Mouse (Mus musculus): ENCODE results near the gene Qpct.

The Qpct gene

DNA sequence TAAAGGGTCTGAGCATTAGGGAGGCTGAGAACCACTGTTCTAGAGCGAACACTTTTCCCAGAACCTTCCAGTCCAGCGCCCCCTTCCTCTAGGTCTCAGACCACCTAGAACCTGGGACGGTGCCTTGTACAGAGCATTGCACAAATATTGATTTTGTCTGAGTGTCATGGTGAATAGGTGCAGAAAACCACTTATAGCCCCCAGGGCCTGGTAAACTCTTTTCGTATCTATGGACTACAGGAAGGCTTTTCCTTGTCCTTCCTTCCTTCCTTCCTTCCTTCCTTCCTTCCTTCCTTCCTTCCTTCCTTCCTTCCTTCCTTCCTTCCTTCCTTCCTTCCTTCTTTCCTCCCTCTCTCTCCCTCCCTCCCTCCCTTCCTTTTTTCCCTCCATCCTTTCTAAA is at the start of gene Qpct:
TSS of gene Qpct (plus strand) at position 301 of the 400 bp plus-strand sequence.
- no peak for DNase-seq (ENCODE audit: low read depth)

- DNase-seq (ENCODE audit: low read depth): no peak
These were observed 38.1 kb upstream of the Qpct start for GRCm38 (mm10) chr17:79013625-79014024.

- DNase-seq (ENCODE audit: low read depth): no peak
These were observed 36.6 kb upstream of the Qpct start for GRCm38 (mm10) chr17:79014911-79015685.

DNA sequence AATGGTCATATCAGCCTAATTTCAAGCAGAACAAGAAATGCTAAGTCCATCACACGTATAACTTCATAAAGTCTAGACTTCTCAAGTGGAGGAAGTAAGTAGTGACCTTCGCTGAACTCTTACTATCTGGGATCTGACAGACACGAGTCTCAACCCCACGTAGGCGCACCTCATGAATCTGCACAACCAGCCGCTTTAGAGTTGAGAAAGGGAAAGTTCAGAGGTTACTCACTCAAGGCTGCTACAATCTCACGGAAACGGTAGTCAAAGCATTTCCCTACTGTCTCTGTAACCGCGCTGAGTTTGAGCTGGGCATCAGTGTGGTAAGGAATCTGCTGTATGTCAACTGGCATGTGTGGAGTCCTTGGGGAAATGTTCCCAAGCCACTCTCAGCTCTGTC is 35.9 kb upstream of the Qpct start:
- DNase-seq (ENCODE audit: low read depth): no peak

DNA sequence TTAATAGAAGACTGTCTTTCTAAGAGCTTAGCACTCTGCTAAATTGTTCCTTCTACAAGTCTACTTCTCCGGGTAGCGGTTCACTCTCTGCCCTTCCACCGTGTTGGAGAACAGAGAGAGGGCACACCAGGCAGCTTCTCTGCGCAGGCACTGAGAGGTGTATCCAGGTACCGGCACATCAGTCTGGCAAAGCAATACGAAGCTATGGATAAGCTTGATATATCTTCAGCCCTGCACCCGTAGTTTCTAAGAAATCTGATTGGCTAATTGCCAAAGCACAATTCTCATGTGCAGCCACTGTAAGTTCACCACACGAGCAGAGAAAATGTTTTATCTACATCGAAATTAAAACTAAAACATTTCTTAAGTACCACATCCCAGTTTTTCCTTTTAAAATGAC is 33.3 kb upstream of the Qpct start:
- no peak for DNase-seq (ENCODE audit: low read depth)

DNA sequence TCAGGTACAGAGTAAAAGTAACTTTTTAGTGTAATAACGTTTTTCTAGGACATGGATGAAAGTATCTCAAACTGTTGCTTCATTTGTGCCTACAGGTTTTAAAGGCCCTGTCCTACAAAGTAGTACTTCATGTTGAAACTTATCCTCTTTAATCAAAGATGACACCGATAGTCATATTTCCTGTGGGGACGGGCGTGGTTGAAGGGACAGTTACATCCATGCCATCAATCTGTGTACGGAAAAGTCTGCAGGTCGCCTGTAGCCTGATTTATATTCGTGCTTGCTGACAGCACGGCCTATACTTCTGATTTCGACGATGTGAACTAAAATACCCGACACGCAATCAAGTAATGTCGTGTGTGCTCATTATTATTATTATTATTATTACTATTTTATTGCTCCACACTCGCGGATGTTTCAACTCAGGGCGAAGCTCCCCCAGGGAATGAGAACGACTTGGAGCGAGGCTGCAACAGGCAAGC is 31.9 kb upstream of the Qpct start:
- DNase-seq (ENCODE audit: low read depth): no peak

- DNase-seq (ENCODE audit: low read depth): no peak
These were observed 31.3 kb upstream of the Qpct start, which contains the start of gene Prkd3 for GRCm38 (mm10) chr17:79020208-79020983. Gene Prkd3, minus strand, starts transcription at chr17:79020816.

DNA sequence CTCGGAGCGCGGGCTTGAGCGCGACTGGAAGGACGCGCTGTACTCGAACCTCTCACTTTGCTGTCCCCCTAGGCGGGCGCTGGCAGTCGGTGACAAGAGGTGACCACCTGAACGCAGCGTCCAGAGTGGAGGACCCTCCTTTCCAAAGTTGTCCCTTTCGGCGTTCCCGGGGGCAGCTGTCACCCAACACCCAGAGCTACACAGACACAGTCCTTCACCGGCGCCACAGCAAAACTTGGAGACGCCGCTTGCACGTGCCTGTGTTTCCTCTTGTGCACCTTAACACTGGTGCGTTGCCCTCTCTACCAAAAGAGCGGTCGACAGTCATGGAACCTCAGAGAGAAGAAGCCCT is 30.7 kb upstream of the Qpct start:
- no peak for DNase-seq (ENCODE audit: low read depth)

DNA sequence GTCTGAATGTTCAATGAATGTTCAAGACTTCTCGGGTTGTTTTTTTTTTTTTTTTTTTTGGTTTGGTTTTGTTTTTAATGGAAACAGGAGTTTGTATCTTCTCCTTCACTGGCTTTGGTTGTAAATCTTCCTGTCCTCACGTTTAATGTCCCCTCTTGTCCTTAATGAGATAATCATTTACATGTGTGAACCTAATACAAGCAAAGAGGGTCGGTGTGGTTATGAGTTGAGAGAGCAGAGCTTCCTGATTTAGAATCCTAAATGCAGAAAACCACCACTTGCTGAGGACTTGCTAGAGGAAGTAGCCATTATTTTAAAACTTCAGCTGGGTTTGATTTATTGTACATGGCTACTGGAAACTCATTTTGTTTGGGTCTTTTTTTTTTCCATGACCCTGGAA is 29.0 kb upstream of the Qpct start:
- no peak for DNase-seq (ENCODE audit: low read depth)

GRCm38 (mm10) chr17:79024544-79024943 is 27.2 kb upstream of the Qpct start:
- no peak for DNase-seq (ENCODE audit: low read depth)

DNA sequence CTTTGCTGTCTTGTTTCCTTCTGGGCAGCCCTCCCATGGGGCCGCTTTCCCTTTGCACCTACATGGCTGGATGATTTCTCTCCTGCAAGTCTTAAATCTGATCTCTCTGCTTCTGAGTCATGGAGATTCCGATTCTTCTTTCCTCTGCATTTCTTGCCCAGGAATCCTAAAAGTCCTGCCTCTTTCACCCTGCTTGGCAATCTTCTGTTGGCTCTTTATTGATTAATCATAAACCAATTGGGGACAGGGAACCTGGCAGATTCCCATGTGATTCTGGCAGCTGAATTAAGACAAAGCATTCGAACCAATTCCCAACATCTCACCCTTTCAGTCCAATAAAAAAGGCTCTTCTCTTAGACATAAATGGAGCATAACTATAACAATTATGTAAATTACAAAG is 22.5 kb upstream of the Qpct start:
- DNase-seq (ENCODE audit: low read depth): no peak

DNA sequence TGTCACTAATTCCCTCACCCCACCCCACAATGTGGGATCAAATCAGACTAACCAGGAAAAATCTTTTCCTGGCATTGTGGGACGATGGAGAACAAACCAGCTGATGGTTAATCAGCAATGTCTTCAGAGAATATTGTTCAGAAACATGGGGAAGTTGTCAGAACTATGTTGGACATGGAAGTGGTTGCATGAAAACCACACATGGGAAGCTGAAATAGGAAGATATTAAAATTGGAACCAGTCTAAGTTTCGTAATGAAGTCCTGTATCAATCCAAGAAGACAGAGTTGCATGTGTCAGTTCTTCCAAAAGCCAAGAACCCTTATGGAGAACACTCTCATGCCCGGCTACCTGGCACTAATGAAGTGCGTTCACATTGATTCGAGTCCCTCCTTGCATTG is 20.1 kb upstream of the Qpct start:
- no peak for DNase-seq (ENCODE audit: low read depth)

DNA sequence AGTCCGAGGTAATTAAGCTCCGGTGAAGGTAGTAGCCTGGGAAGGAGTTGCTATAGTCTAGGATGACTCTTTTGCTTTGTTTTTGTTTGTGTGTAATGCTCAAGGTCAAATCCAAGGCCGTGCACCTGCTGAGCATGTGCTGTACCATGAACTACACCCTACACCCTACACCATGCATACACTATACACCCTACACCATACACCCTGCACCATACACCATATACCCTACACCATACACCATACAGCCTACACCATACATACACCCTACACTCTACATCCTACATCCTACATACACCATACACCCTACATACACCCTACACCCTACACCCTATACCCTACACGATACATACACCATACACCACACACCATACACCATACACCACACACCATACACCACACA is 18.9 kb upstream of the Qpct start:
- DNase-seq (ENCODE audit: low read depth): no peak

DNA sequence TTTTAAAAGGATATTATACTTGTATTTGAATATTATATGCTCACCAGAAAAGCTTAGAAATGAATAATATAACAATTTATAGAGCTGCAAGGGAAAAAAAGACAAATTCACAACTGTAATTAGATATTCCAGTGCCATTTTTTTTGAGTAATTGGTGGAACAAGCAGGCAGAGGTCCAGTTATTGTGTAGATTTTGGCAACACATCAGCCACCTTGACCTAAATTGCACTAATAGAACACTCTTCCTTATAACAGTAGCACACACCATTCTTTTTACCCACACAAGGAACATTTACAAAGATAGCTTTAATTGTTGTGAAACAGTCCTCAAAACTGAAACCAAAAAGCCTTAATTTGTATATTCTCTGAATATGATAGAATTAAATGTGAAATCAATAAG is 12.0 kb upstream of the Qpct start:
- DNase-seq (ENCODE audit: low read depth): no peak

DNA sequence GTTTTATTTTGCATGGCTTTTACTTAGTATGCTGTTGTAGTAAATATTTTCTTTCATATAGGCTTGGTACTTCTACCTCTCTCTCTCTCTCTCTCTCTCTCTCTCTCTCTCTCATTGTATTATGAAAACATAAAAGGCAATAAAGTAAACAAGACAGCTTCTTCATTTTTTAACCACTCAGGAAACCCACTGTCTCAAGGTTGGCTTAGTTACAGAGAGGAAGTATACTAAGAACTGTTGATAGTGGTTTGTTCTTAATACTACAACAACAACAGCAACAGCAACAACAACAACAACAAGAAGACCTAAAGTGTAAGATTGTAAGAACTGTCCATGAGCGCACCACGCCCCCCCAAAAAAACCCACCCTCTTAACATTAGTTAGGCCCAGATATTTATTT is 8.0 kb upstream of the Qpct start:
- DNase-seq (ENCODE audit: low read depth): no peak

DNA sequence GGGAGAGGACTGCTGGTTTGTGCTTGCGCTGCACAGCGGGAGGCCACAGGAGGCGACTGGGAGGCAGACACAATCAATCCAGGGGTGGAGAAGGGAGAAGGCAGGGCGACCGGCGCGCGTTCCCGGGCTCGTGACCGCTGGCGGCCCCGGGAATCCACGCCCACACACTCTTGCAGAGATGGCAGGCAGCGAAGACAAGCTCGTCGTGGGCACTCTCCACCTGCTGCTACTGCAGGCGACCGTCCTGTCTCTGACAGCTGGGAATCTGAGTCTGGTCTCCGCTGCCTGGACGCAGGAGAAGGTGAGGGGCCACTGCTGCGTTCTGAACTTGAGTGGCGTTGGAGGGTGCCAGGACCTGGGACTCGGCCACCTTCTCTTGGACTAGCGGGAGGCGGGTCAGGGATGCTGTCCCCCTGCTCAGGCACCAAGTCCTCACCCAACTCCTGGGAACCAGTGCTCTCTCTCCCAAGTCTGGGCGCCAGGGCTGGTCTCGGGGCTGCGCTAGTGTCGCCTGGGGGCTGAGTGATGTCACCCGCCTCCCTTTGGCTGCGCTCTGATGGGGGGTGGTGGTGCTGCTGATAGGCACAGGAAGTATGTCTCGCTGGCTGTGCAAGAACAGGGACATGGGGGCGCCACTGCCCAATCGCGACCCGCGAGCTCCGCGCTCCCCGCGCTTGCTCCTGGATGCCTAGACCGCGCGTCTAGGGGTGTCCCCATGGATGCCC is 544 bp downstream of the Qpct start:
- peak; percentile 41 for DNase-seq (ENCODE audit: low read depth)

GRCm38 (mm10) chr17:79058271-79058670 is 6.6 kb downstream of the Qpct start:
- DNase-seq (ENCODE audit: low read depth): no peak

DNA sequence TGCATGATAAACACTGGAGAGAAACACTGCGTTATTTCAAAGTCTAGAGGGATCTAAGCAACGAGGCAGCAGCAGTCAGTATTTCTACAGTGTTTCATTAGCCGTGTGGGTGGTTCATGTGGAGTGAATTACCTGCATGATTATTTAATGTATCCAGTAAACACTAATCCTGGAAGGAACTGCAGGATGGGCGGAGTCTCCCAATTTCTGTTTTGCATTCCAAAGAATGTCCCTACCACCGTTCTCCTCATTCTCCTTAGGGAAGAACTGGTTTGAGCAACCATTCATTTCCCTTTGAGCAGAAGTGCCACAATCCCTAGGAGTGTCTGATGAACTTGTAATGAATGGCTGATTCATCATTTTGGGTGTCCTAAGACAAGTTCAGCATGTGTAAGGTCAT is 8.5 kb downstream of the Qpct start:
- no peak for DNase-seq (ENCODE audit: low read depth)

DNA sequence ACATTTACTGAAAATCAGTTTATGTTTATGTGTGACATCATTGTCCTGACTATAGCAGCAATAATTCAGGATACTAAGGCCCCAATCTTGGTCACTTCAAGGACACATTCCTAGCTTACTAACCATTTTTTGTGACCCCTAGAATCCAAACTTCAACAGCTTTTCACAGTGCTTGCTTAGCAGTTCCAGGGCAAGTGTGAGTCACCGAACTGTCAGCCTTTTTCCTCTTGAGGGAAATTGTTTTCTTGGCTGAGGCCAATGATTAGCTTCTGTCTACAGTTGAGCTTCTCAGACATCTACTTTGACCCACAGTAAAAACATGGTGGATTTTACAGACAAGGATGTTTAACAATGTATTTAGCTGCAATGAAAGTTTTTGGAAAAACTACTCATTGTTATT is 12.5 kb downstream of the Qpct start:
- no peak for DNase-seq (ENCODE audit: low read depth)

DNA sequence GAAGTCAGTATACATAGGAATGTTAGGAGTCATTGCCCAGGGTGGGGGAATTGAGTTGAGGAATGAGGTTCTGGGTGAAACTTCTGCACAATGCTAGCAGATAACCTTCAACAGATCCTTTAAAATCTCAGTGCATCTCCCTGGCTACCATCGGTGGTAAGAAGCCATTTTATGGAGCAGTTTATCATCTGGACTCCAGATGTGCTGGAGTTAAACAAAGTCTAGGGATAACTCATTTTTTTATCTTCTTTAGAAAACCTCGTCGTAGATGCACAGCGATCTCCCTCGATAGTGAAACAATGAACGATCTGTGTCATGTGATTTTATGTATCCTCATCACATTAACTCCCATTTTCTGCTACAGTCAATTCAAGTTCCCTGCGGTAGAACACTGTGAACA is 16.9 kb downstream of the Qpct start:
- DNase-seq (ENCODE audit: low read depth): no peak

DNA sequence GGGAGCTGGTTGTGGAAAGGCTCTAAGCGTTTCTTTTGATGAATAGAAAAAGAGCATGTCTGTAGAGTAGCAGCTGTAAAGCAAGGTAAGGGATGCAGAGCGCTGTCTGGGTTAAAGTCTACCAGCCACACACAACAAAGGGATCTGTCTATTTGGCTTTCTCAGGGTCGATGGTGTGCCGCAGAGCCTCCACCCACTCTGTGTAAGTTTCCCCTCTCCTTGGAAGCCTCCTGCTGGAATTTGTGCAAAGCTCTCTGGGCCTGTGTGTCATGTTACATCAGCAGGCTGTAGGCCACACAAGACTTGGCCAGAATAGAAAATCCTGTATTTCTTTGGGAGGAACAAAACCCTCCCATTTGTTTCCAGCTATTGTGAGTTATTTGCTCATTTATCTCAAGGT is 17.3 kb downstream of the Qpct start:
- DNase-seq (ENCODE audit: low read depth): no peak

GRCm38 (mm10) chr17:79069766-79070480 is 18.2 kb downstream of the Qpct start:
- DNase-seq (ENCODE audit: low read depth): no peak
